Mouse (Mus musculus): ENCODE measurements around the gene Enpp6.

GRCm38 (mm10) chr8:46941731-46942650, 44.7 kb upstream of the Enpp6 start:
- TF ChIP-seq CTCF (conservative IDR thresholded peaks at IDR 0.05; ENCODE audit: insufficient read depth, insufficient read length, low read depth, low read length) = no peak
- no peak for TF ChIP-seq POLR2A (IDR thresholded peaks at IDR 0.05; ENCODE audit: low read depth, low read length)

Measured in kidney, adult 2 months (tissue).